Mouse (Mus musculus): Measurements from ENCODE around the gene Gm8104.
"Not testable (repeated sequence)": the region's sequence is repeated elsewhere in the genome, so short reads cannot be mapped to it uniquely, and the experiment has no call there.

Gm8104 gene

DNA sequence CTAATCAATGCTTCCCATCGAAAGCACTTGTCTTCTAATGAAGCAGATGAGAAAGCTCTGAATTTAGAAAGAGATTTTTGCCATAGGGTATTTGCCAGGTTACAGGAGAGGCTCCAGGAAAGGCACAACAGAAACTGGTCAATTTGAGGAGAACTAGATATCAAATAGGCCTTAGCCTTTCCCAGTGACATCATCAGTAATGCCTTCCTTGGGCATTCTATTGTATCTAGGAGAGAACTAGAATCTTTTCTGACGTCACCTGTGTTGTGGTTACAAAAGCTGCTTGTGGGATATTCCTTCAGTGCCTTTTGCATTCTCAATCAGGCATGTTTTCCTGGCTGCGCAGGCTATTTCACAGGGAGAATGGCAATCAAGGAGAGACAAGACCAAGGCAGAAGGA is at the start of gene Gm8104:
TSS of gene Gm8104 (plus strand) at position 301 of the 400 bp plus-strand sequence.
- DNase-seq (ENCODE audit: low read depth, low spot score) = not testable (repeated sequence)

DNA sequence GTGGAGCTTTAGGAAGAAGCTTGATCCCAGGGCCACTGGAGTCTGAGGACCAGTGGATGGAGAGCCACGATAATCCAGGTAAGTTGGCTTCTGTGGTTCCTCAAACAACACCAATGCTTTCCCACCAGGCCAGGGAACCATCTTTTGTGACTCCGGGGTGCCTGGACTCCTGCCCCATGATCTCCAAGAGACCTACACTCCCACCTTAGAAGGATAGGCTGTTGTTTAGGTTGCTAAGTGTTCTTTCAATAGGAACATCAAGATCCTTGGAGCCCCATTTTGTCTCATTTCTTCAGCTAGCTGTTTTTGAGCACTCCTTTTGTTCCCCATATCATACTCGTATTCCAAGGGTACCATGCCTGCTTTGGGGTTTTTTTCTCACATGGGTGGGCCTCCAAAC is 42.3 kb upstream of the Gm8104 start:
- DNase-seq (ENCODE audit: low read depth, low spot score) = not testable (repeated sequence)

DNA sequence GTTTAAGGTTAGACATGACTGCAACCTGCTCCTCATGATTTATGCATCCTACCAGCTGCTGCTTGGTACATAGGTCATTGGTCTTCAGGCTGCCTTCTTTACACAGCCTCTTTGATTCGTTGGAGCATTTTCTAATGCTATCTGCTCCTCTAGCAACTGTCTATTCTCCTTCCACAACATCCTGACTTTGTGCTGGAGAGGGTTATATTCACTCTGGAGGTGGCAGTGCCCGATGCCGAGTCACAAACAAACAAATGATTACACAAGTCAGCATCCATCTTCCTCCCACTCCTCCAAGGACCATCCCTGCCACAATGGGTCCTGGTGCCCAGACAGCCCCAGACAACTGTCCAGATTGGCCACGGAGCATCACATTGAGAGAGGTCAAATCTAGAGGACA is 40.2 kb upstream of the Gm8104 start:
- DNase-seq (ENCODE audit: low read depth, low spot score) = not testable (repeated sequence)

DNA sequence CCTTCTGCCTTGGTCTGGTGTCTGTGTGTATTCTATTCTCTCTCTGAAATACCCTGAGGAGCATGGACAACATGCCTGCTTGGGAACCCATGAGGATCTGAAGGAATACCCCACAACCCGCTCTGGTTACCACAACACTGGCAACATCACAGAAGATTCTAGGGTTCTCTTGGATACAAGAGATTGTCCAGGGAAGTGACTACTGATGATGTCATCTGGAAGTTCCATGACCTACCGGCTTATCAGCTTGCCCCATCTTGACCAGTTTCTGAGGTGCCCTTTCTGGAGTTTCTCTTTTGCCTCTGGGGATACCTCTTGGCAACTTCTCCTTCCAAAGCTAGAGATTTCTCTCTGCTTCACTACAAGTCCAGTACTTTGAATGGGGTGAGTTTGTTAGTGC is 23.9 kb upstream of the Gm8104 start, which contains the start of gene Gm8094:
TSS of gene Gm8094 (minus strand) at position 101 of the 400 bp plus-strand sequence.
- DNase-seq (ENCODE audit: low read depth, low spot score) = not testable (repeated sequence)

DNA sequence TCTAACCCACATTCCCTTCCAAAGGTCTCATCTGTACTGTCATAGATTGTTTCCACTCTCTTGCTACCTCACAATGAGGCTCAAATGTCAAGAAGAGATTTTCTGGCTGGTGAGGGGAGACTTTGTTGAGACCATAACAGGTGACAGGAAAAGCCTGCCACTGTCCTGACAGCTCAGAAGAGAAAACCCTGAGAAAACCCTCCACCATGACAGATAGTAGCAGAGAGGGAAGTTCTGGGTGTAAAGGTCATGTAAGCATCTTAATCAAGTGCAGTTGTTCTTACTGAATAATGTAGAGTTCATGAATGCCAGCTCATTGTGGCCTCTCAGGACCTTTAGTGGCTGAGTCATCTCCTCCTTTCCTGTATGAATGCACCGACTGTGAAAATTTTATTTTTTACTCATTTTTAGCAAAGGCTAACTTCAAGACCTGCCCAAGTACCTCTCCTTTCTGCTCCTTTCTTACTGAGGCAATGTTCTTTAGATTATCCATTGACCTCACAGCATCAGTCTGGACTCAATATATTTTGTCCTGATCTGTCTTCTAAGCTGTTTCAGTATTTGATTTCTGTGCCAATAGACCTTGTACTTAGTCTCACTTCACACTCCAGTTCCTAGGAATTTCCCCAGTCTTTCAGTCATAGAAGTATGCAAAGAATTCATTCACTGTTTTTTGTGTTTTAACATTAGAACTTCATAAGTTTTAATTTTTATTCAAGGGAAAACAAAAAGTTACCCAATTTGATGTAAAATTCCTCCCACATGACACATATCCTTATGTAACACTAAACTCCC is 15.3 kb upstream of the Gm8104 start:
- DNase-seq (ENCODE audit: low read depth, low spot score) = not testable (repeated sequence)

DNA sequence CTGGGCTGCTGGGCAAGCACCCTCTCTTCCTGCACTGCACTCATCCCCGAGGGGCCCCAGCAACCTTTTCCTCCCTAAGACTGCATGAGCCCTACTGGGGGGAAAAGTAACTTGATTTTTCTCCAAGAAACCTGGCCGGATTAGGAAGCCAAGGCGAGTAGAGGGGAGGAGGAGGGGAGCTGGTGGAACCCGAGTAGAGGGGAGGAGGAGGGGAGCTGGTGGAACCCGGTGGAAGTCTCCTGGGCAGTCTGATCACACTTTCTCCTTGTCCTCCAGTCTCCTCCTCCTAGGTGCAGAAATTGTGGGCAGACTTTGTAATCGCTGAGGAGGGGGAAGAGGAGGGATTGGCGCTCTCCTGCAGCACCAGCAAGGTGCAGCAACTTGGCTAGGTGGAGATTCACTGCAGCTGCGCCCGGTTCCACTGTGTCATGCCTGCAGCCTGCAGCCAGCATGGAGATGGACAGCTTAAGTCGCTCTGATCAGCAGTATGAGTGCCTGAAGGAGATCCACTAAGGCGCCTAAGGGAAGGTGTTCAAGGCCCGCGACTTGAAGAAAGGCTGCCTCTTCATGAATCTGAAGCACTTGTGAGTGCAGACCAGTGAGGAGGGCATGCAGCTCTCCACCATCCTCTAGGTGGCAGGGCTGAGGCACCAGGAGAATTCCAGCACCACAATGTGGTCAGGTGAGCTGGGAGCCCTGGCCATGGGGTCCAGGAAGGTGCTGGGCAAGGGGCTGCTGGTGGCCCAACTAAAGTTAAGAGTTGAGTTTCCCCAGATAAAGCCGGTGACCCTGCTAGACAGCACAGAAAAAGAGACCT is 11.1 kb upstream of the Gm8104 start:
- DNase-seq (ENCODE audit: low read depth, low spot score) = not testable (repeated sequence)

DNA sequence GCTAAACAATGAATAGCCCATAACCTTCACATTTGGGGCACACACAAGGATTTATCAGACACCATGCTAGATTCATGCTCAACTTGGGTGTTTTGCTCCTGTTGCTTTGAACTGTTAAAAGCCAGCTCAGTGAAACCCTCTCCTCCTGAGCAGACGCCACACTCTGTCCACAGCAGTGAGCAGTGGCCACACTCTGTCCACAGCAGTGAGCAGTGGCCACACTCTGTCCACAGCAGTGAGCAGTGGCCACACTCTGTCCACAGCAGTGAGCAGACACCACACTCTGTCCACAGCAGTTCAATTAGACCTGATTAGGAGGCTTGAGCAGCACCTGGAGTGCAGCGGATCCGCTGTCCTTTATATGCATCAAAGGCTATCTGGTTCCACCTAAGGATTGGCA is 19.3 kb downstream of the Gm8104 start:
- DNase-seq (ENCODE audit: low read depth, low spot score) = not testable (repeated sequence)

DNA sequence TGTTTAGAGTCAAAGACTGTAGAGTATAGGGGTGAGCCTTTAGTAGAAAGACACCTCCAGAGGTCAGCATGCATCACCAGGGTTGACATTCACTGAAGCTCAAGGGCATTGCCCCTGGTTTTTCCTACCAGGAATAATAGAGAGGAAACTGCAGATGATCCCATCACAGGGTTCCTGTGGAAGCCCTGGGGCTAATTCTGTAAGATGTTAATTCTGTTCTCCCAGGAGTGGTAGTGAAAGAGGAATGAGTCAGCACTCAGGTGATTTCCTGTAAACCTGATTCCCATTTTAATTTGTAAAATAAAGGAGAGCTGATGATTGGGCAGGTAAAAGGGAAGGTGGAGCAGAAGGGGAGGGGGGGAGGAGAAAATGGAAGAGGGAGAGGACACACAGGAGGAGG is 25.9 kb downstream of the Gm8104 start:
- not testable (repeated sequence) for DNase-seq (ENCODE audit: low read depth, low spot score)
